ENCODE assay signal across 17 mouse cellular contexts in the genomic region with DNA sequence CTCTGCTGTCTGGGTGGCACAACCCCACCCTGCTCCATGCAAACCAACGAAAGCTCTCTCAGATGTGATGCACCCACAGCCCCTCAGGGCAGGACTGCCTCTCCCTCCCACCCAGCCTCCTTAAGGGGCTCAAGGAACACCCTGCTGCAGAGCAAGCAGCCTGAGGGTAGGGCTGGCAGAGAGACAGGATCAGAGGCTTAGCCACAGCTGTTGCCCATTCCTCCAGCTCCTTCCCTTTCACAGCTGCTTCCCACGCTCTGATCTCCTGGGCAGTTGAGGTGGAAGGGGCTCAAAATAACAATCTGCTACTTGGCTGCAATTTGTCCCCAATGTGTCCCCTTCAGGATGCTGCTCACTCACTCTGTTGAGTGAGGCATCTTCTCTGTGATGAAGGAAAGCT.
A peak's percentile ranks its signal among the peaks of the same experiment; 100 is the strongest.
DNase-seq lines count a peak whose midpoint lies in the region; ATAC-seq and TF ChIP-seq lines count a peak whose summit lies in the region.
"Had no signal": no experiment of that assay in that cellular context is flagged by ENCODE, and none has a peak within 500 bp of the region (broad histone marks: within the 10 kb centered on the region; RNA-seq: fewer than 3 reads in every experiment).

No protein-coding gene starts in this region.

- TF ChIP-seq CTCF in forebrain, postnatal 0 days (IDR thresholded peaks at IDR 0.05; ENCODE audit: low read depth) = no peak
- no peak for TF ChIP-seq CTCF in brain, embryonic 14.5 days (IDR thresholded peaks at IDR 0.05; ENCODE audit: borderline replicate concordance, extremely low read depth, insufficient read depth, insufficient read length)

- WGBS in forebrain, embryonic 10.5 days = 54% methylated on average over 2 of the region's 2 CpGs
- 30% methylated on average over 2 of the region's 2 CpGs for WGBS in forebrain, postnatal 0 days

- peaks cover 7% of the 10 kb centered on the region; the same call in 1 of the 2 replicates for H3K9me3 ChIP-seq in forebrain, embryonic 10.5 days
- H3K9me3 ChIP-seq in forebrain, postnatal 0 days (ENCODE audit: low read length) = peaks cover 7% of the 10 kb centered on the region; the same call in 1 of the 2 replicates
- H3K9me3 ChIP-seq: forebrain, embryonic 13.5 days; liver, embryonic 12.5 days had no signal

- H3K4me3 ChIP-seq in forebrain, embryonic 10.5 days = no peak overlapping the region
- no peak overlapping the region for H3K4me3 ChIP-seq in forebrain, postnatal 0 days (ENCODE audit: low read depth, low read length)
- no peak overlapping the region for H3K4me3 ChIP-seq in myocyte
- H3K4me3 ChIP-seq: forebrain, embryonic 13.5 days; limb, embryonic 12.5 days; liver, embryonic 12.5 days had no signal

- H3K27ac ChIP-seq in forebrain, embryonic 10.5 days = peak overlapping the region; percentile 58; the same call in 1 of the 2 replicates
- H3K27ac ChIP-seq in forebrain, postnatal 0 days (ENCODE audit: low read depth, low read length) = no peak overlapping the region
- H3K27ac ChIP-seq: forebrain, embryonic 13.5 days; limb, embryonic 12.5 days; liver, embryonic 12.5 days had no signal

- no peaks in the 10 kb centered on the region for H3K79me2 ChIP-seq in myocyte (ENCODE audit: control insufficient read depth, insufficient read depth)

- TF ChIP-seq POLR2A in brain, embryonic 14.5 days (IDR thresholded peaks at IDR 0.05; ENCODE audit: borderline replicate concordance, extremely low read depth, insufficient read depth, insufficient read length, poor library complexity, severe bottlenecking) = no peak
- TF ChIP-seq POLR2A in myocyte (IDR thresholded peaks at IDR 0.05; ENCODE audit: insufficient read length, low read depth) = no peak

- H3K4me2 ChIP-seq in forebrain, postnatal 0 days (ENCODE audit: low read depth) = no peak overlapping the region
- H3K4me2 ChIP-seq in myocyte (ENCODE audit: low read depth) = peak overlapping the region; percentile 21
- H3K4me2 ChIP-seq: forebrain, embryonic 13.5 days; limb, embryonic 12.5 days; liver, embryonic 12.5 days had no signal

- ATAC-seq in forebrain, postnatal 0 days = no peak
- ATAC-seq: activated CD4-positive, CD25-positive, alpha-beta regulatory T cell, adult 4 months; forebrain, embryonic 13.5 days; liver, embryonic 12.5 days had no signal

- no peak overlapping the region for H3K9ac ChIP-seq in forebrain, postnatal 0 days
- H3K9ac ChIP-seq: forebrain, embryonic 13.5 days; limb, embryonic 12.5 days; liver, embryonic 12.5 days had no signal

- DNase-seq in forebrain, embryonic 10.5 days (ENCODE audit: extremely low spot score, low spot score) = no peak
- DNase-seq in forebrain, postnatal 0 days = no peak
- peak; percentile 17 for DNase-seq in lung, postnatal 10 days
- no peak for DNase-seq in lung, postnatal 36 days
- DNase-seq in brain, embryonic 14.5 days (ENCODE audit: low read depth) = peak; percentile 23
- DNase-seq in kidney, postnatal 10 days = no peak
- DNase-seq: adrenal gland, postnatal 10 days; cerebellum, adult 2 months; kidney, adult 18-20 months; lung, adult 18-20 months; thymus, adult 18-20 months; thymus, postnatal 36 days had no signal

- peaks cover 8% of the 10 kb centered on the region for H3K4me1 ChIP-seq in forebrain, embryonic 10.5 days
- H3K4me1 ChIP-seq in forebrain, postnatal 0 days (ENCODE audit: insufficient read depth) = no peaks in the 10 kb centered on the region
- H3K4me1 ChIP-seq: forebrain, embryonic 13.5 days; liver, embryonic 12.5 days had no signal

- H3K36me3 ChIP-seq in forebrain, embryonic 10.5 days (replicated peaks) = no peaks in the 10 kb centered on the region
- H3K36me3 ChIP-seq in forebrain, postnatal 0 days (ENCODE audit: insufficient read depth) = no peaks in the 10 kb centered on the region
- H3K36me3 ChIP-seq in myocyte (ENCODE audit: control insufficient read depth, insufficient read depth) = no peaks in the 10 kb centered on the region
- H3K36me3 ChIP-seq: limb, embryonic 12.5 days; liver, embryonic 12.5 days had no signal

- H3K27me3 ChIP-seq in forebrain, embryonic 10.5 days (ENCODE audit: poor library complexity, severe bottlenecking) = no peaks in the 10 kb centered on the region
- H3K27me3 ChIP-seq in forebrain, postnatal 0 days (ENCODE audit: insufficient read depth, low read length) = no peaks in the 10 kb centered on the region
- peaks cover 28% of the 10 kb centered on the region for H3K27me3 ChIP-seq in myocyte (ENCODE audit: control insufficient read depth, insufficient read depth, insufficient read length)
- H3K27me3 ChIP-seq: forebrain, embryonic 13.5 days; limb, embryonic 12.5 days had no signal

- no peak overlapping the region for H3ac ChIP-seq in myocyte (ENCODE audit: control insufficient read depth, insufficient read length)

TF ChIP-seq in myocyte, 11 proteins besides CTCF, POLR2A, EP300 and RAD21:
- TF ChIP-seq MYOG (IDR thresholded peaks at IDR 0.05; ENCODE audit: control insufficient read depth in 1 of 3, insufficient read depth in 1 of 3, insufficient read length in 2 of 3, low read depth in 2 of 3) (peak; percentile 76 to 95 (median 91)), USF1 (IDR thresholded peaks at IDR 0.05; ENCODE audit: low read depth) (no peak), E2F4 (IDR thresholded peaks at IDR 0.05; ENCODE audit: insufficient read depth) (no peak), TCF12 (IDR thresholded peaks at IDR 0.05; ENCODE audit: insufficient read depth, poor library complexity, severe bottlenecking) (peak; percentile 49), CEBPB (IDR thresholded peaks at IDR 0.05; ENCODE audit: insufficient read depth, poor library complexity, severe bottlenecking) (no peak), REST (IDR thresholded peaks at IDR 0.05; ENCODE audit: insufficient read depth, insufficient read length) (no peak), SRF (IDR thresholded peaks at IDR 0.05; ENCODE audit: control insufficient read depth, insufficient read length, low read depth) (peak; percentile 36), TCF3 (IDR thresholded peaks at IDR 0.05; ENCODE audit: insufficient read length, low read depth) (peak; percentile 18), MYOD1 (IDR thresholded peaks at IDR 0.05; ENCODE audit: control insufficient read depth in 1 of 3, insufficient read length in 2 of 3, low read depth in 2 of 3) (peak; percentile 32 to 96 (median 95)), POLR2AphosphoS2 (IDR thresholded peaks at IDR 0.05; ENCODE audit: insufficient read length, low read depth) (no peak), MAX (IDR thresholded peaks at IDR 0.05; ENCODE audit: low read depth) (no peak)

Comparison
In these comparisons a context has a peak if more than half of its experiments do, and no peak if none do; other contexts are left out.
1. DNase-seq: peak in lung, postnatal 10 days (single experiment) and brain, embryonic 14.5 days (single experiment); none in forebrain, embryonic 10.5 days (single experiment), forebrain, postnatal 0 days (single experiment), lung, postnatal 36 days (single experiment) and kidney, postnatal 10 days (single experiment).